Mouse (Mus musculus) left cerebral cortex, postnatal 25 days (tissue): ENCODE measurements around the gene Il2ra. TPM values are rescaled to one million over a fixed set of nuclear protein-coding genes. Genes with fewer than 3 reads are reported as not detected.

Experiments
- DNase-seq, 2 experiments: peaks; one replicate each; pipeline ENCODE4 v3.0.0; 2022; ENCODE audit warnings: low spot score in 2 of 2, mixed read lengths in 1 of 2
- intact Hi-C: fragments of 180-260 bp; cut with DNase I; formaldehyde crosslinking; loops from one replicate; pipeline ENCODE4 v1.15.1; 2025
- total RNA-seq, 2 experiments: library from RNA; stranded (reverse); gene quantifications; 2 replicates each; pipeline ENCODE4 v1.2.3; 2021

Il2ra gene
- total RNA-seq, 2 experiments from 2014 or later: not detected

DNA sequence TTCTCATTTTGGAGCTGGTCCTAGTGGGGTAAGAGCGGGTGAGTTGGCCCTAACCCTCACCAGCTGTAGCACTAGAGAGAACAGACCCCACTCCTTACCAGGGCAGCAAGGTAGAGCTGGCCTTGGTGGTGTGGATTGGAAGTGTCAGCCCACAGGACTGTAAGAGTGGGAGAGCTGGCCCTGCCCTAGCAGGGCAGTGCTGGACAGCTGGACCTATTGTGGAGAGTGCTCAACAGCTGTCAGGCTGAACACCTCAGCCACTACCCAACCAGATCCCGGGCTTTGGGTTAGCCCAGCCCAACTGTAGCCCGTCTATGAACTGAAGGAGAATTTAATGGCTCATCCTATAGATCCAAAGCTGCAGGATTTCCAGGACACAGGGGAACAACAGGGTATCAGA is 96.2 kb downstream of the Il2ra start:
- intact Hi-C loops: no loop called here
- no peak for DNase-seq

DNA sequence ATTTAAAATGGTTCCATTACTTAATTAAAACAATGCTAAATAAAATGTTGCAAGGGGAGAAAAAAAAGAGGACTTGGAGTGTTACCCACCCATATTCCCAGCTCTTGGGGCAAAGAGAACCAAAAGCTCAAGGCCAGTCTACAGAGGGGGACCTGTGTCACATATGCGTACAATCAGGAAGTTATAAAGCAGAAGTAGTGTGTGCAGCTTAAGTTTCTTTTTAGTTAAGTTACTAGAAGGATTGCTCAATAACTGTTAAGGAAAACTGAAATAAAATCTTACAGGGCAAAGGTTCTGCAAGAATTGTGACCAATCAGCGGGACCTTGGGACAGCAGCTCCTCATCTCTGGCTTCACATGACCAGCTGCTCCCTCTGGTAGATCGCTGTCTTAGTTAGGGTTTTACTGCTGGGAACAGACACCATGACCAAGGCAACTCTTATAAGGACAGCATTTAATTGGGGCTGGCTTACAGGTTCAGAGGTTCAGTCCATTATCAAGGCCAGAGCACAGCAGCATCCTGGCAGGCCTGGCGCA is 97.0 kb downstream of the Il2ra start:
- intact Hi-C loops: no loop called here
- DNase-seq: no peak

Other genes with a start within 250 kb of the Il2ra start
- 10 to 100 TPM; 27.5 to 30.0 TPM for gene Pfkfb3, start 88.7 kb upstream of the Il2ra start, total RNA-seq
- 10 to 100 TPM; 73.5 to 87.7 TPM for gene Rbm17, start 38.7 kb upstream of the Il2ra start, total RNA-seq
- not detected for gene Gm17490, start 16.5 kb upstream of the Il2ra start, total RNA-seq
- gene Il15ra, start 62.5 kb downstream of the Il2ra start, total RNA-seq: 10 to 100 TPM in 1 of 2 experiments, 1 to 10 TPM in 1; 6.8 to 11.0 TPM
- gene Fbh1, start 134.8 kb downstream of the Il2ra start, total RNA-seq: 100 to 1,000 TPM; 102 to 122 TPM
- gene Ankrd16, start 135.1 kb downstream of the Il2ra start, total RNA-seq: 10 to 100 TPM; 55.2 to 56.9 TPM